Mouse (Mus musculus) G1E (cell line): Measurements from ENCODE around the gene Gm7030.

Source experiments
- CTCF ChIP-seq: IDR thresholded peaks from 2 replicates; pipeline ENCODE4 v1.5.1; 2012; ENCODE audit warnings: low read depth, low read length, inconsistent platforms, mixed read lengths
- POLR2AphosphoS5 ChIP-seq: IDR thresholded peaks from 2 replicates; pipeline ENCODE4 v1.6.1; 2012; ENCODE audit warnings: low read depth, low read length, inconsistent platforms; ENCODE audit not compliant: insufficient replicate concordance

DNA sequence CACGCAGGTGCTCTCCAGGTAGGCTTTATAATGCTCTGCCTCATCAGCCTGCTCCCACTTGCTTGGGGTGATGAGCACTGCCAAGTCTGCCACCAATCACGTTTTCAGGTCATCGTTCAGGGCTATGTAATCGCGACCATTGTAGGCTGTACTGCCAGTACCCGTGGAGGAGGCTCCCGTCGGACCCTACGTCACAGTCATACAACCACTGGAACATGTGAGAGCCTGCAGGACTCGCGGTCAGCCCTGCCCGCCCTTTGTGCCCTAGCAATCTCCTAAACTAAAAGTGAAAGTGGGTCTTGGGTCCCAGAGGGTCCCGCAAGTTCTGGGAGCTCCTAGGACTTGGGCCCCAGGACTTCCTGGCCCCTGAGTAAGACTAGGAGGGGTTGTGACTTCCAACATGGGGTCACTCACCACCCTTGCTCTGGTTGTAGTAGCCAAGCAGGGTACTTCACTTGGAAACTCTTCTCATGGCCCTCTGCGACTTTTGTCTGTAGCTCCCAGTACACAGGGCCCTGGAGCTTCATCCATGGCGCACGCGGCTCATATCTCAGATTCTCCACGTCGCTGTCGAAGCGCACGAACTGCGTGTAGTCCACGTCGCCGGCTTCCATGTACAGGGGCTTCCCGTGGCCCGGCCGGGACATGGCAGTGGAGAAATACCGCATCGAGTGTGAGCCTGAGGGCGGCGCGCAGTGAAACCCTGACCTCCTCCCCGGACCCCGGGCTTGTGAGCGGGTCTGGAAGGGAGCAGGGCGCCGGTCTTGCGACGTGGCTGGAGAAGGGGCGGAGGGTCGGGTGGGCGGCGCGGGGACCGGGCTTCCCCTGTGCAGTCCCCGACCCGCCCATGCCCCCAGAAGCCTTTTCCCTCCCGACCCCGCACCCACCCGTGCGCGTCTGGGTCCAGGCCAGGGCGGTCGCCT is 32.2 kb upstream of the Gm7030 start:
- TF ChIP-seq CTCF (no peak), POLR2AphosphoS5 (no peak)
